Mouse (Mus musculus) forebrain, embryonic 10.5 days (tissue): ENCODE data around the gene Pgm2. TPM values are rescaled to one million over a fixed set of nuclear protein-coding genes. Genes with fewer than 3 reads are reported as not detected.

Source experiments
- DNase-seq: peaks from one replicate; pipeline ENCODE4 v3.0.0-alpha.2; 2017; ENCODE audit warnings: low spot score; ENCODE audit errors: extremely low spot score
- H3K27ac ChIP-seq: fragments of 300-500 bp; sonication (generic); 2 replicates; pipeline ENCODE4 v1.5.1; 2016; ENCODE audit warnings: mild to moderate bottlenecking
- H3K27me3 ChIP-seq: fragments of 300-500 bp; sonication (generic); 2 replicates; pipeline ENCODE4 v1.6.1; 2016; ENCODE audit warnings: mild to moderate bottlenecking; ENCODE audit not compliant: poor library complexity, severe bottlenecking
- H3K36me3 ChIP-seq: fragments of 300-500 bp; sonication (generic); replicated peaks from 2 replicates; pipeline ENCODE4 v1.6.1; 2016; ENCODE audit warnings: mild to moderate bottlenecking, moderate library complexity
- H3K4me1 ChIP-seq: fragments of 300-500 bp; sonication (generic); 2 replicates; pipeline ENCODE4 v1.6.1; 2016
- H3K4me3 ChIP-seq: fragments of 300-500 bp; sonication (generic); 2 replicates; pipeline ENCODE4 v1.5.1; 2016; ENCODE audit warnings: mild to moderate bottlenecking, moderate library complexity
- H3K9me3 ChIP-seq: fragments of 300-500 bp; sonication (generic); 2 replicates; pipeline ENCODE4 v1.6.1; 2016; ENCODE audit warnings: mild to moderate bottlenecking, moderate library complexity
- WGBS: fragments of 180-500 bp; shearing (Covaris S2); methylation state at CpG from one replicate; pipeline ENCODE4 v1.1.7; 2016; 5-methylcytosine and 5-hydroxymethylcytosine counted together
- microRNA-seq: library from miRNA; unstranded; fragments of <30 nt; microRNA quantifications from one replicate; pipeline ENCODE4, GENCODE M21; 2017
- polyA plus RNA-seq: library from polyadenylated mRNA; unstranded; fragments of >200 nt; fragmentation: Nextera tagmentation; extraction: Ambion mirVana; gene quantifications from 2 replicates; pipeline ENCODE4 v1.2.1, GENCODE M21; 2016

Gene Pgm2
- polyA plus RNA-seq, 1 experiment from 2014 or later, result 27.0 TPM

GRCm38 (mm10) chr5:64174429-64174935, 81.7 kb downstream of the Pgm2 start:
- Histone ChIP-seq H3K4me3 (no peak overlapping the region), H3K9me3 (no peaks in the 10 kb centered on the region), H3K27ac (no peak overlapping the region), H3K36me3 (no peaks in the 10 kb centered on the region), H3K27me3 (no peaks in the 10 kb centered on the region), H3K4me1 (no peaks in the 10 kb centered on the region)
- 81% methylated on average over 5 of the region's 5 CpGs for WGBS
- DNase-seq, result no peak

Small RNA genes within 50 kb of the gene (microRNA-seq; reads per million reads assigned to microRNA genes)
- gene Gm22395, result not detected
- not detected for gene Gm23967

Other genes starting within 250 kb of the Pgm2 start
- gene Rell1, start 124.1 kb upstream of the Pgm2 start, polyA plus RNA-seq, result 13.4 and 13.9 TPM in 2 replicates
- 29.0 and 30.7 TPM in 2 replicates for gene Tbc1d1, start 63.4 kb downstream of the Pgm2 start, polyA plus RNA-seq